Mouse (Mus musculus) neural tube, embryonic 12.5 days (tissue): ENCODE data around the gene Hoxc5. TPM values are rescaled to one million over a fixed set of nuclear protein-coding genes. Genes with fewer than 3 reads are reported as not detected.

ENCODE experiments used
- ATAC-seq: fragments of 200-750 bp; cut with Nextera tagmentation; 2 replicates; pipeline ENCODE4 v1.8.0; 2017; ENCODE audit warnings: low read depth, mild to moderate bottlenecking, moderate TSS enrichment, moderate library complexity; ENCODE audit not compliant: low FRiP score
- H3K27ac ChIP-seq: fragments of 300-500 bp; sonication (generic); 2 replicates; pipeline ENCODE4 v1.5.1; 2016
- H3K27me3 ChIP-seq: fragments of 300-500 bp; sonication (generic); replicated peaks from 2 replicates; pipeline ENCODE4 v1.6.1; 2016; ENCODE audit warnings: mild to moderate bottlenecking
- H3K36me3 ChIP-seq: fragments of 300-500 bp; sonication (generic); 2 replicates; pipeline ENCODE4 v1.6.1; 2016; ENCODE audit warnings: mild to moderate bottlenecking
- H3K4me1 ChIP-seq: fragments of 300-500 bp; sonication (generic); 2 replicates; pipeline ENCODE4 v1.6.1; 2016
- H3K4me2 ChIP-seq: fragments of 300-500 bp; sonication (generic); replicated peaks from 2 replicates; pipeline ENCODE4 v1.6.1; 2016; ENCODE audit warnings: mild to moderate bottlenecking
- H3K4me3 ChIP-seq: fragments of 300-500 bp; sonication (generic); 2 replicates; pipeline ENCODE4 v1.5.1; 2016
- H3K9ac ChIP-seq: fragments of 300-500 bp; sonication (generic); 2 replicates; pipeline ENCODE4 v1.6.1; 2016; ENCODE audit warnings: mild to moderate bottlenecking
- H3K9me3 ChIP-seq: fragments of 300-500 bp; sonication (generic); 2 replicates; pipeline ENCODE4 v1.6.1; 2016; ENCODE audit warnings: mild to moderate bottlenecking
- WGBS: fragments of 180-500 bp; shearing (Covaris S2); methylation state at CpG from one replicate; pipeline ENCODE4 v1.1.7; 2016; 5-methylcytosine and 5-hydroxymethylcytosine counted together
- polyA plus RNA-seq: library from polyadenylated mRNA; unstranded; fragments of >200 nt; fragmentation: Nextera tagmentation; extraction: Ambion mirVana; gene quantifications from 2 replicates; pipeline ENCODE4 v1.2.1, GENCODE M21; 2016

Gene Hoxc5
- 32.1 and 35.5 TPM in 2 replicates for polyA plus RNA-seq

- H3K9ac ChIP-seq = peak within 1 kb of the TSS; percentile 100
- peak within 1 kb of the TSS; percentile 56 for H3K4me3 ChIP-seq
- peaks cover 74% of the 10 kb centered on the region for H3K27me3 ChIP-seq
- peaks cover 8% of the 10 kb centered on the region for H3K4me1 ChIP-seq
- no peak for ATAC-seq
- H3K36me3 ChIP-seq = no peaks in the 10 kb centered on the region
- peak within 1 kb of the TSS; percentile 86 for H3K4me2 ChIP-seq
- 2% methylated on average over 12 of the region's 12 CpGs for WGBS
- peak within 1 kb of the TSS; percentile 64 for H3K27ac ChIP-seq
- no peaks in the 10 kb centered on the region for H3K9me3 ChIP-seq
These were observed at the start of gene Hoxc5 for GRCm38 (mm10) chr15:102967312-102967510. Gene Hoxc5 (plus strand): TSS chr15:102967443.

- H3K36me3 ChIP-seq = no peaks in the 10 kb centered on the region
- H3K27ac ChIP-seq = no peak overlapping the region
- H3K4me3 ChIP-seq = no peak overlapping the region
- no peak for ATAC-seq
- H3K4me2 ChIP-seq = 0 out of 2 replicates have a peak overlapping the region, but pooled peaks have one; percentile 9
- peaks cover 92% of the 10 kb centered on the region for H3K27me3 ChIP-seq
- H3K4me1 ChIP-seq = peaks cover 12% of the 10 kb centered on the region; the same call in 1 of the 2 replicates
- WGBS = 2% methylated on average over 20 of the region's 20 CpGs
- no peak overlapping the region for H3K9ac ChIP-seq
- no peaks in the 10 kb centered on the region for H3K9me3 ChIP-seq
These were observed 49.2 kb upstream of the Hoxc5 start for GRCm38 (mm10) chr15:102917972-102918572.

- H3K9ac ChIP-seq = no peak overlapping the region
- H3K4me3 ChIP-seq = no peak overlapping the region
- 0 out of 2 replicates have a peak overlapping the region, but pooled peaks have one; percentile 53 for H3K4me2 ChIP-seq
- no peak for ATAC-seq
- peaks cover 12% of the 10 kb centered on the region; the same call in 1 of the 2 replicates for H3K4me1 ChIP-seq
- no peaks in the 10 kb centered on the region for H3K9me3 ChIP-seq
- H3K36me3 ChIP-seq = no peaks in the 10 kb centered on the region
- H3K27ac ChIP-seq = no peak overlapping the region
- WGBS = 3% methylated on average over 7 of the region's 7 CpGs
- H3K27me3 ChIP-seq = peaks cover 92% of the 10 kb centered on the region
These were observed 48.5 kb upstream of the Hoxc5 start for GRCm38 (mm10) chr15:102918611-102919265.

- H3K9me3 ChIP-seq = no peaks in the 10 kb centered on the region
- peak overlapping the region; percentile 53 for H3K4me2 ChIP-seq
- WGBS = 2% methylated on average over 12 of the region's 12 CpGs
- peaks cover 95% of the 10 kb centered on the region for H3K27me3 ChIP-seq
- peak overlapping the region; percentile 18; the same call in 1 of the 2 replicates for H3K9ac ChIP-seq
- peaks cover 12% of the 10 kb centered on the region; the same call in 1 of the 2 replicates for H3K4me1 ChIP-seq
- H3K27ac ChIP-seq = no peak overlapping the region
- H3K36me3 ChIP-seq = no peaks in the 10 kb centered on the region
- ATAC-seq = no peak
- no peak overlapping the region for H3K4me3 ChIP-seq
These were observed 47.7 kb upstream of the Hoxc5 start for GRCm38 (mm10) chr15:102919336-102920180.

GRCm38 (mm10) chr15:102920619-102921018, 46.6 kb upstream of the Hoxc5 start:
- Histone ChIP-seq H3K27ac (no peak overlapping the region), H3K36me3 (no peaks in the 10 kb centered on the region), H3K27me3 (peaks cover 96% of the 10 kb centered on the region), H3K4me2 (peak overlapping the region; percentile 53), H3K4me3 (peak overlapping the region; percentile 36; the same call in 1 of the 2 replicates), H3K9me3 (no peaks in the 10 kb centered on the region), H3K9ac (no peak overlapping the region), H3K4me1 (peaks cover 12% of the 10 kb centered on the region; the same call in 1 of the 2 replicates)
- peak; percentile 89 for ATAC-seq
- under 1% methylated on average over 20 of the region's 20 CpGs for WGBS

GRCm38 (mm10) chr15:102921053-102922011, 45.9 kb upstream of the Hoxc5 start, which contains the start of gene Hoxc13:
Gene Hoxc13 (plus strand): TSS chr15:102921103.
- H3K36me3 ChIP-seq = no peaks in the 10 kb centered on the region
- ATAC-seq = peak; percentile 57
- peak within 1 kb of the TSS; percentile 55 for H3K9ac ChIP-seq
- peaks cover 12% of the 10 kb centered on the region; the same call in 1 of the 2 replicates for H3K4me1 ChIP-seq
- 1% methylated on average over 78 of the region's 88 CpGs for WGBS
- peak within 1 kb of the TSS; percentile 53 for H3K4me2 ChIP-seq
- no peak within 1 kb of the TSS for H3K27ac ChIP-seq
- no peaks in the 10 kb centered on the region for H3K9me3 ChIP-seq
- peaks cover 96% of the 10 kb centered on the region for H3K27me3 ChIP-seq
- peak within 1 kb of the TSS; percentile 36 for H3K4me3 ChIP-seq

GRCm38 (mm10) chr15:102922012-102922362, 45.3 kb upstream of the Hoxc5 start:
- H3K9ac ChIP-seq = peak overlapping the region; percentile 55

GRCm38 (mm10) chr15:102922636-102923500, 44.4 kb upstream of the Hoxc5 start:
- Histone ChIP-seq H3K4me3 (peak overlapping the region; percentile 16), H3K27ac (no peak overlapping the region), H3K4me2 (0 out of 2 replicates have a peak overlapping the region, but pooled peaks have one; percentile 15), H3K36me3 (no peaks in the 10 kb centered on the region), H3K9me3 (no peaks in the 10 kb centered on the region), H3K27me3 (peaks cover 95% of the 10 kb centered on the region), H3K4me1 (peaks cover 12% of the 10 kb centered on the region; the same call in 1 of the 2 replicates), H3K9ac (0 out of 2 replicates have a peak overlapping the region, but pooled peaks have one; percentile 9)
- no peak for ATAC-seq
- 11% methylated on average over 6 of the region's 6 CpGs for WGBS

More at GRCm38 (mm10) chr15:102922012-102922362, 45.3 kb upstream of the Hoxc5 start:
- H3K4me1 ChIP-seq = peaks cover 12% of the 10 kb centered on the region; the same call in 1 of the 2 replicates
- peaks cover 95% of the 10 kb centered on the region for H3K27me3 ChIP-seq
- peak overlapping the region; percentile 53 for H3K4me2 ChIP-seq
- H3K4me3 ChIP-seq = peak overlapping the region; percentile 36
- no peaks in the 10 kb centered on the region for H3K36me3 ChIP-seq
- WGBS = under 1% methylated on average over 22 of the region's 24 CpGs
- no peaks in the 10 kb centered on the region for H3K9me3 ChIP-seq
- no peak overlapping the region for H3K27ac ChIP-seq
- no peak for ATAC-seq

GRCm38 (mm10) chr15:102927032-102927645, 40.1 kb upstream of the Hoxc5 start:
- no peak for ATAC-seq
- Histone ChIP-seq H3K27ac (no peak overlapping the region), H3K4me1 (no peaks in the 10 kb centered on the region), H3K27me3 (peaks cover 95% of the 10 kb centered on the region), H3K4me2 (peak overlapping the region; percentile 33), H3K9ac (0 out of 2 replicates have a peak overlapping the region, but pooled peaks have one; percentile 13), H3K4me3 (peak overlapping the region; percentile 11; the same call in 1 of the 2 replicates), H3K36me3 (no peaks in the 10 kb centered on the region), H3K9me3 (no peaks in the 10 kb centered on the region)
- WGBS = 1% methylated on average over 40 of the region's 40 CpGs

GRCm38 (mm10) chr15:102931706-102932358, 35.4 kb upstream of the Hoxc5 start:
- Histone ChIP-seq H3K27ac (no peak overlapping the region), H3K36me3 (no peaks in the 10 kb centered on the region), H3K4me2 (peak overlapping the region; percentile 36), H3K9ac (0 out of 2 replicates have a peak overlapping the region, but pooled peaks have one; percentile 8), H3K4me3 (0 out of 2 replicates have a peak overlapping the region, but pooled peaks have one; percentile 5), H3K9me3 (no peaks in the 10 kb centered on the region), H3K27me3 (peaks cover 95% of the 10 kb centered on the region), H3K4me1 (no peaks in the 10 kb centered on the region)
- WGBS = under 1% methylated on average over 23 of the region's 23 CpGs
- no peak for ATAC-seq
